Mouse (Mus musculus) splenic B cell, adult 2 months (primary cell): Measurements from ENCODE around the gene Hsf2bp.
A peak's percentile ranks its signal among the peaks of the same experiment; 100 is the strongest.

Experiments
- DNase-seq: peaks from one replicate; pipeline ENCODE4 v3.0.0-alpha.2; 2011; ENCODE audit warnings: low read depth, low spot score
- H3K27me3 ChIP-seq: 2 replicates; pipeline ENCODE4 v1.6.1; 2012; ENCODE audit warnings: mild to moderate bottlenecking, low read length, moderate library complexity, mixed read lengths; ENCODE audit not compliant: control insufficient read depth, poor library complexity, insufficient read depth, severe bottlenecking
- H3K36me3 ChIP-seq: 2 replicates; pipeline ENCODE4 v1.6.1; 2012; ENCODE audit warnings: mild to moderate bottlenecking, low read length, moderate library complexity, mixed read lengths; ENCODE audit not compliant: control insufficient read depth, poor library complexity, insufficient read depth, severe bottlenecking

Hsf2bp gene

GRCm38 (mm10) chr17:31982326-31983190, 53.6 kb downstream of the Hsf2bp start:
- no peak for DNase-seq
- Histone ChIP-seq H3K36me3 (no peaks in the 10 kb centered on the region), H3K27me3 (no peaks in the 10 kb centered on the region)

GRCm38 (mm10) chr17:31979888-31980287, 56.3 kb downstream of the Hsf2bp start:
- H3K36me3 ChIP-seq: no peaks in the 10 kb centered on the region
- DNase-seq: no peak
- H3K27me3 ChIP-seq: no peaks in the 10 kb centered on the region

GRCm38 (mm10) chr17:31977131-31977530, 59.0 kb downstream of the Hsf2bp start:
- Histone ChIP-seq H3K27me3 (no peaks in the 10 kb centered on the region), H3K36me3 (no peaks in the 10 kb centered on the region)
- DNase-seq: no peak

GRCm38 (mm10) chr17:31976501-31976900, 59.6 kb downstream of the Hsf2bp start:
- Histone ChIP-seq H3K27me3 (no peaks in the 10 kb centered on the region), H3K36me3 (no peaks in the 10 kb centered on the region)
- DNase-seq: no peak

GRCm38 (mm10) chr17:31974694-31975093, 61.5 kb downstream of the Hsf2bp start:
- Histone ChIP-seq H3K27me3 (no peaks in the 10 kb centered on the region), H3K36me3 (no peaks in the 10 kb centered on the region)
- no peak for DNase-seq

- Histone ChIP-seq H3K27me3 (no peaks in the 10 kb centered on the region), H3K36me3 (no peaks in the 10 kb centered on the region)
- DNase-seq: no peak
These were observed 62.4 kb downstream of the Hsf2bp start for GRCm38 (mm10) chr17:31973664-31974230.

GRCm38 (mm10) chr17:31970890-31971289, 65.3 kb downstream of the Hsf2bp start:
- Histone ChIP-seq H3K36me3 (no peaks in the 10 kb centered on the region), H3K27me3 (no peaks in the 10 kb centered on the region)
- no peak for DNase-seq

GRCm38 (mm10) chr17:31968801-31969200, 67.3 kb downstream of the Hsf2bp start:
- no peaks in the 10 kb centered on the region for H3K27me3 ChIP-seq
- no peak for DNase-seq
- no peaks in the 10 kb centered on the region for H3K36me3 ChIP-seq

- no peak for DNase-seq
- Histone ChIP-seq H3K27me3 (no peaks in the 10 kb centered on the region), H3K36me3 (no peaks in the 10 kb centered on the region)
These were observed 68.8 kb downstream of the Hsf2bp start for GRCm38 (mm10) chr17:31967311-31967710.

GRCm38 (mm10) chr17:31966566-31966965, 69.6 kb downstream of the Hsf2bp start:
- H3K27me3 ChIP-seq: no peaks in the 10 kb centered on the region
- H3K36me3 ChIP-seq: no peaks in the 10 kb centered on the region
- no peak for DNase-seq

- H3K36me3 ChIP-seq: no peaks in the 10 kb centered on the region
- peak; percentile 11 for DNase-seq
- no peaks in the 10 kb centered on the region for H3K27me3 ChIP-seq
These were observed 70.5 kb downstream of the Hsf2bp start for GRCm38 (mm10) chr17:31965623-31966022.

GRCm38 (mm10) chr17:31962930-31963329, 73.2 kb downstream of the Hsf2bp start:
- no peaks in the 10 kb centered on the region for H3K36me3 ChIP-seq
- DNase-seq: no peak
- no peaks in the 10 kb centered on the region for H3K27me3 ChIP-seq

GRCm38 (mm10) chr17:31962281-31962680, 73.9 kb downstream of the Hsf2bp start:
- DNase-seq: no peak
- H3K36me3 ChIP-seq: no peaks in the 10 kb centered on the region
- no peaks in the 10 kb centered on the region for H3K27me3 ChIP-seq

GRCm38 (mm10) chr17:31954551-31955140, 81.5 kb downstream of the Hsf2bp start:
- no peaks in the 10 kb centered on the region for H3K36me3 ChIP-seq
- DNase-seq: no peak
- H3K27me3 ChIP-seq: no peaks in the 10 kb centered on the region

GRCm38 (mm10) chr17:31949076-31949475, 87.1 kb downstream of the Hsf2bp start:
- DNase-seq: no peak
- no peaks in the 10 kb centered on the region for H3K36me3 ChIP-seq
- no peaks in the 10 kb centered on the region for H3K27me3 ChIP-seq
